Mouse (Mus musculus) liver, adult 2 months (tissue): Measurements from ENCODE around the gene Rnf111.

ENCODE experiments used
- CTCF ChIP-seq: fragments of 200-500 bp; IDR thresholded peaks from 2 replicates; pipeline ENCODE4 v1.5.1; 2011; ENCODE audit warnings: low read depth, low read length, control low read depth
- POLR2A ChIP-seq: fragments of 200-500 bp; IDR thresholded peaks from 2 replicates; pipeline ENCODE4 v1.6.1; 2011; ENCODE audit warnings: low read length, control low read depth; ENCODE audit not compliant: insufficient read depth; ENCODE audit errors: extremely low read depth

DNA sequence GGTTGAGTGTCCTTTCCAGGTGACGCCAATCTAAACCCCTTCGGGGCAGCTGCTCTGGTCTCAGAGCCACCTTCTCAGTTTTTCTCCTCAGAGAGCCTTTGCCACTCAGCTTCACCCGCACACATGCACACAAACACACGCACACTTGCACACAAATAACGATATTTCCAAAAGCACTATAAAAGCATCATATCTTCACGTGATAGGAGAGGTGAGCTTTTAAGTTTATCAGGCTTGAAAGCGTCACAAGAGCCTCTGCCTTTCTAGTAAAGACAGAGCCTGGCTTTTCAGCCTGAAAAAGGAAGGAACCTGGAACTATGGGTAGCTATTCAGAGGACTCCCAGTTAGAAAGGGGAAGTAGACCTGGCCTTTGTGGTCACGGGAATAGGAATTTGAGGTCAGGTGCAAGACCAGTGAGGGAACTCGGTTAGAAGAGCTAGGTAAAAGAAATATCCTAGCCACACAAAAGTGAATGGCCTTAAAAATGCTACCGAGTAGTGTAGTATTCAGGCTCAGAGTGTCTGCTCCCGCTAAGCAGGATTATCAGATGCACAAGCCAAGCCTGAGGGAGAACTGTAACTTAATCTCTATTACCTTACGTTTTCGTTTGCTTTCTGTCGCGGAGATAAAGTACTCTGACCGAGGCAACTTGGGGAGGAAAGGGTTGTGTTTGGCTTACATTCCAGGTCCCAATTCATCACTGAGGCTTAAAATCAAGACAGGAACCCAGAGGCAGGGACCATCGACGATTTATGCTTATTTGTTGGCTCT lies 118.4 kb downstream of the Rnf111 start:
- TF ChIP-seq CTCF (no peak), POLR2A (no peak)
